Mouse (Mus musculus) layer of hippocampus, postnatal 36 days (tissue): ENCODE results near the gene Abcb11. TPM values are rescaled to one million over a fixed set of nuclear protein-coding genes. Genes with fewer than 3 reads are reported as not detected.

Experiments
- total RNA-seq, 2 experiments: library from RNA; stranded (reverse); gene quantifications; 2 replicates each; pipeline ENCODE4 v1.2.3; 2021

Abcb11 gene
- total RNA-seq, 2 experiments from 2014 or later: not detected

Other genes with a start within 250 kb of the Abcb11 start
- gene Nostrin, start 206.8 kb downstream of the Abcb11 start, total RNA-seq: 1 to 10 TPM; 3.6 to 5.5 TPM
- 1 to 10 TPM; 1.3 to 1.4 TPM for gene Spc25, start 136.4 kb downstream of the Abcb11 start, total RNA-seq
- gene G6pc2, start 131.5 kb downstream of the Abcb11 start, total RNA-seq: not detected
- gene Dhrs9, start 37.8 kb upstream of the Abcb11 start, total RNA-seq: not detected
- gene Lrp2, start 243.4 kb upstream of the Abcb11 start, total RNA-seq: under 1 TPM; 0.65 to 0.86 TPM